Mouse (Mus musculus): ENCODE measurements at regions not wholly inside any gene's neighbourhood (a gene's known extent, or its start where the extent isn't known, plus 50 kb on each side); places are given as distances from the start of the nearest gene placed in this dataset.
"Not testable (repeated sequence)": the region's sequence is repeated elsewhere in the genome, so short reads cannot be mapped to it uniquely, and the experiment has no call there.

- no peak for DNase-seq
These were observed 77.6 kb downstream of the Elovl4 start for GRCm38 (mm10) chr9:83728428-83728827.

GRCm38 (mm10) chr9:83727462-83728189 is 78.5 kb downstream of the Elovl4 start:
- DNase-seq, result peak; percentile 36

GRCm38 (mm10) chr9:83726979-83727378 is 79.1 kb downstream of the Elovl4 start:
- no peak for DNase-seq

- peak; percentile 26 for DNase-seq
These were observed 80.0 kb downstream of the Elovl4 start for GRCm38 (mm10) chr9:83726105-83726504.

- no peak for DNase-seq
These were observed 80.5 kb downstream of the Elovl4 start for GRCm38 (mm10) chr9:83725545-83725944.

- no peak for DNase-seq
These were observed 85.1 kb downstream of the Elovl4 start for GRCm38 (mm10) chr9:83720982-83721381.

- DNase-seq, result no peak
These were observed 86.3 kb downstream of the Elovl4 start for GRCm38 (mm10) chr9:83719811-83720210.

- not testable (repeated sequence) for DNase-seq
These were observed 88.0 kb downstream of the Elovl4 start for GRCm38 (mm10) chr9:83718084-83718483.

GRCm38 (mm10) chr9:83716101-83716763 is 89.8 kb downstream of the Elovl4 start:
- no peak for DNase-seq

- no peak for DNase-seq
These were observed 98.7 kb downstream of the Elovl4 start for GRCm38 (mm10) chr9:83707361-83707760.

GRCm38 (mm10) chr9:83706071-83706470 is 100.0 kb downstream of the Elovl4 start:
- DNase-seq, result no peak

GRCm38 (mm10) chr9:83704186-83704585 is 101.9 kb downstream of the Elovl4 start:
- no peak for DNase-seq

- no peak for DNase-seq
These were observed 105.2 kb downstream of the Elovl4 start for GRCm38 (mm10) chr9:83700916-83701315.

GRCm38 (mm10) chr9:83700056-83700455 is 106.0 kb downstream of the Elovl4 start:
- no peak for DNase-seq

- DNase-seq, result peak; percentile 29
These were observed 114.5 kb downstream of the Elovl4 start for GRCm38 (mm10) chr9:83691332-83692198.
